ENCODE assay signal across 16 mouse cellular contexts in genomic region chr17:47551049-47551448, GRCm38 (mm10).
"Had no signal": no experiment of that assay in that cellular context is flagged by ENCODE, and none has a peak within 500 bp of the region (broad histone marks: within the 10 kb centered on the region; RNA-seq: fewer than 3 reads in every experiment).

No protein-coding gene starts in this region.

- H3K9me3 ChIP-seq: limb, embryonic 13.5 days; liver, embryonic 15.5 days; midbrain, embryonic 10.5 days; neural tube, embryonic 13.5 days; stomach, embryonic 15.5 days had no signal

- H3K36me3 ChIP-seq: limb, embryonic 13.5 days; liver, embryonic 15.5 days; midbrain, embryonic 10.5 days; neural tube, embryonic 13.5 days; stomach, embryonic 15.5 days had no signal

- H3K4me1 ChIP-seq: limb, embryonic 13.5 days had no signal

- H3K27ac ChIP-seq: limb, embryonic 13.5 days; liver, embryonic 15.5 days; midbrain, embryonic 10.5 days; neural tube, embryonic 13.5 days; stomach, embryonic 15.5 days had no signal

- H3K4me3 ChIP-seq: limb, embryonic 13.5 days; liver, embryonic 15.5 days; midbrain, embryonic 10.5 days; neural tube, embryonic 13.5 days; stomach, embryonic 15.5 days had no signal

- H3K27me3 ChIP-seq: limb, embryonic 13.5 days; liver, embryonic 15.5 days; neural tube, embryonic 13.5 days; stomach, embryonic 15.5 days had no signal

- H3K9ac ChIP-seq: limb, embryonic 13.5 days; liver, embryonic 15.5 days; neural tube, embryonic 13.5 days; stomach, embryonic 15.5 days had no signal

- ATAC-seq: lung, postnatal 0 days had no signal

- H3K4me2 ChIP-seq: limb, embryonic 13.5 days; liver, embryonic 11.5 days; liver, embryonic 15.5 days; neural tube, embryonic 13.5 days; stomach, embryonic 15.5 days had no signal

- DNase-seq: kidney, adult 9 months; layer of hippocampus, adult 9-11 months; layer of hippocampus, postnatal 36 days; lung, adult 2 months; lung, postnatal 4 days; midbrain, embryonic 14.5 days; retina, postnatal 1 day; right cerebral cortex, postnatal 14 days; thymus, postnatal 4 days had no signal
